Mouse (Mus musculus): ENCODE results near the gene Dynlt3. TPM values are rescaled to one million over a fixed set of nuclear protein-coding genes. Genes with fewer than 3 reads are reported as not detected.
"Not testable (repeated sequence)": the region's sequence is repeated elsewhere in the genome, so short reads cannot be mapped to it uniquely, and the experiment has no call there.

Dynlt3 gene
- total RNA-seq (2021), result 10 to 100 TPM; 53.0 to 54.5 TPM
- polyA plus RNA-seq (2012; rRNA removed), result 26.1 and 67.4 TPM in 2 replicates
- long read RNA-seq, transcript Dynlt3-201 (5 exons, 2,176 nt), result major isoform, 46 of 58 reads
- long read RNA-seq, partial matches to known transcripts, result 0 of 58 reads
- long read RNA-seq, other reads (novel, unspliced or antisense), result 12 of 58 reads

DNA sequence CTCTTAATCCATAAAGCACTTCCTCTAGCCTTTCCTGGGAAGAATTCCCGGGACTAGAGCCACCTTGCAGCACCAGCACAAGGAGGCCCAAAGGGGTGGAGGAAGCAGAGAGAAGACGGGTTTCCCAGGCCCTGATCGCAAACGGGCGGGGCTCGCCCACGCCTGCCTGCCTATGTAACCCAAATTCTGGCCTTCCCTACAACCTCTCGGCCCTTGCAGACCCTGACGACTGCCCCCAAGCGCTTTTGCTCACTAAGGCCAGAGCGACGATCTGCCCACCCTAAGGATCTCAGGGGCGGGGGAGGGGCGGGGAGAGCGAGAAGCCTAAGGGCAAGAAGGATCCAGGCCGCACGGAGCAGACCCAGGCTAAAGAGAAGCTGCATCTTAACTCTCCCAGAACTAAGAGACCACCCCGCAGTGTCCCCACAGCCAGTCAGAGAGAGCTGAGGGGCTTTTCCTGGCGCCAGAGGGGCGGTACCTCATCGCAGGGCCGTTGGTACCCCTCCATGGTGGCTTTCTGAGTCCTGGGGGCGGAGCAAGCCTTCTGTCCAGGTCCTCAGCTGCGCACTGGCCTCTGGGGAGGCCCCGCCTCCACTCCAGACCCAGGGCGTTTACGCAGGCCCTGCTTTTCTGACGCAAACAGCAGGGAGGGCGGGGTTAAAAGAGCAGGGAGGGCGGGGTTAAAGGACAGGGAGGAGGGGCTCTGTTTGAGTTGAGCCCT, at the start of gene Dynlt3:
Gene Dynlt3 (minus strand): TSS at position 613 of the 721 bp plus-strand sequence.
- Histone ChIP-seq H3K79me2 (replicated peaks; ENCODE audit: control insufficient read depth, insufficient read depth, low read length) (no peaks in the 10 kb centered on the region), H3K4me1 (ENCODE audit: control insufficient read depth, insufficient read depth, low read length) (no peaks in the 10 kb centered on the region), H3K36me3 (ENCODE audit: control insufficient read depth, insufficient read depth, low read length) (no peaks in the 10 kb centered on the region), H3K27me3 (ENCODE audit: control insufficient read depth, insufficient read depth, low read length) (no peaks in the 10 kb centered on the region), H3K27ac (peak within 1 kb of the TSS; percentile 82), H3K4me3 (peak within 1 kb of the TSS; percentile 52), H3K9ac (ENCODE audit: low read depth, low read length) (peak within 1 kb of the TSS; percentile 67)
- 11% methylated on average over 30 of the region's 30 CpGs for WGBS
- peak; percentile 81 to 87 for DNase-seq
- TF ChIP-seq CTCF (IDR thresholded peaks at IDR 0.05) (no peak), POLR2A (IDR thresholded peaks at IDR 0.05; ENCODE audit: insufficient read depth, low read depth, low read length) (peak; percentile 62; the same call in 1 of the 2 replicates), EP300 (IDR thresholded peaks at IDR 0.05; ENCODE audit: insufficient read depth, low read depth, low read length) (no peak)
- intact Hi-C loops (cut with DNase I), result no loop called here

DNA sequence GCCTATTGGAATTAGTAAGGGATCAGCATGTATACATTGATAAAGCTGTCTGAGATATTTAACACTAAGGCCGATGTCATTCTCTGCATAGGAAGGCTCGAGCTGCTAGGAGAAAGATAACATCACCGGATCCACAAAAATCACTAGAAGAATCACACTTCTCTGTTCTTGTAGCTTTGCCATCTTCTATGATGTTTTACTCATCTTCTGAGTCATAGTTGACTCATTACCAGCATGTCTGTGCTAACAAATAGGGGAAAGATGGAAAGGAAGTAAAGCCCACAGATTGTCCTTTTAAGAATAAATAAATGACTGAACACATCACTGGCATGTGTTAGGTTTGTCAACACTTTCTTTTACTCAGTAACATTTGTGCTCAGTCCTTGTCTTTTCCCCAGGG, 37.0 kb upstream of the Dynlt3 start:
- H3K4me1 ChIP-seq (ENCODE audit: control insufficient read depth, insufficient read depth, low read length), result no peaks in the 10 kb centered on the region
- H3K36me3 ChIP-seq (ENCODE audit: control insufficient read depth, insufficient read depth, low read length), result no peaks in the 10 kb centered on the region
- H3K4me3 ChIP-seq, result no peak overlapping the region
- DNase-seq, result no peak
- TF ChIP-seq CTCF (IDR thresholded peaks at IDR 0.05), result no peak
- no peak for TF ChIP-seq POLR2A (IDR thresholded peaks at IDR 0.05; ENCODE audit: insufficient read depth, low read depth, low read length)
- no peak for TF ChIP-seq EP300 (IDR thresholded peaks at IDR 0.05; ENCODE audit: insufficient read depth, low read depth, low read length)
- H3K27me3 ChIP-seq (ENCODE audit: control insufficient read depth, insufficient read depth, low read length), result no peaks in the 10 kb centered on the region
- H3K9ac ChIP-seq (ENCODE audit: low read depth, low read length), result no peak overlapping the region
- no peaks in the 10 kb centered on the region for H3K79me2 ChIP-seq (replicated peaks; ENCODE audit: control insufficient read depth, insufficient read depth, low read length)
- intact Hi-C loops (cut with DNase I), result no loop called here
- H3K27ac ChIP-seq, result no peak overlapping the region
- 65% methylated on average over 3 of the region's 3 CpGs for WGBS

DNA sequence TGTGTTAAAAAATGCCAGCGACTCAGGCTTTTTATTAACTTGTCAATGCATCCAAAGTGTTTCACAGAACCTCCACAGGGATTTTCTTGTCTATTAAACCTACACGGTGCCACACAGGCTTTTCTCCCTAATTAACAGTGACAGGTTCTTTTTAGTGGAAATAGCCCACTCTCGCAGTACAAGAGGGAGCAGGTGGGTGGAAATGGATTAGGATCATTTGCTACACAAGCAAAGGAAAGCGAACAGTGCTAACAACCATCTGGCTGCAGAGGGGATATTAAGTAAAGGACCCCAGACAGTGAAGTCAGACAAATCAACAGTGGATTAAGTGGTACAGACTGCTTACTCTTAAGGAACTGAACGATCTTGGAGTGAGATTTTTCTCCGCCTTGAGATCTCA, 33.2 kb upstream of the Dynlt3 start:
- WGBS, result 77% methylated on average over 6 of the region's 6 CpGs
- H3K4me1 ChIP-seq (ENCODE audit: control insufficient read depth, insufficient read depth, low read length), result no peaks in the 10 kb centered on the region
- H3K9ac ChIP-seq (ENCODE audit: low read depth, low read length), result no peak overlapping the region
- no peaks in the 10 kb centered on the region for H3K27me3 ChIP-seq (ENCODE audit: control insufficient read depth, insufficient read depth, low read length)
- no peaks in the 10 kb centered on the region for H3K36me3 ChIP-seq (ENCODE audit: control insufficient read depth, insufficient read depth, low read length)
- intact Hi-C loops (cut with DNase I), result no loop called here
- no peak for DNase-seq
- H3K27ac ChIP-seq, result no peak overlapping the region
- no peaks in the 10 kb centered on the region for H3K79me2 ChIP-seq (replicated peaks; ENCODE audit: control insufficient read depth, insufficient read depth, low read length)
- TF ChIP-seq POLR2A (IDR thresholded peaks at IDR 0.05; ENCODE audit: insufficient read depth, low read depth, low read length) (no peak), EP300 (IDR thresholded peaks at IDR 0.05; ENCODE audit: insufficient read depth, low read depth, low read length) (no peak), CTCF (IDR thresholded peaks at IDR 0.05) (no peak)
- no peak overlapping the region for H3K4me3 ChIP-seq

GRCm38 (mm10) chrX:9672040-9672439, 9.2 kb upstream of the Dynlt3 start:
- Histone ChIP-seq H3K4me3 (no peak overlapping the region), H3K79me2 (replicated peaks; ENCODE audit: control insufficient read depth, insufficient read depth, low read length) (no peaks in the 10 kb centered on the region), H3K4me1 (ENCODE audit: control insufficient read depth, insufficient read depth, low read length) (no peaks in the 10 kb centered on the region), H3K27ac (no peak overlapping the region), H3K27me3 (ENCODE audit: control insufficient read depth, insufficient read depth, low read length) (no peaks in the 10 kb centered on the region), H3K9ac (ENCODE audit: low read depth, low read length) (no peak overlapping the region), H3K36me3 (ENCODE audit: control insufficient read depth, insufficient read depth, low read length) (no peaks in the 10 kb centered on the region)
- intact Hi-C loops (cut with DNase I), result no loop called here
- TF ChIP-seq CTCF (IDR thresholded peaks at IDR 0.05) (no peak), POLR2A (IDR thresholded peaks at IDR 0.05; ENCODE audit: insufficient read depth, low read depth, low read length) (no peak), EP300 (IDR thresholded peaks at IDR 0.05; ENCODE audit: insufficient read depth, low read depth, low read length) (no peak)
- no peak for DNase-seq
- WGBS, result 49% methylated on average over 1 of the region's 1 CpGs

GRCm38 (mm10) chrX:9671418-9671817, 8.6 kb upstream of the Dynlt3 start:
- Histone ChIP-seq H3K27ac (no peak overlapping the region), H3K36me3 (ENCODE audit: control insufficient read depth, insufficient read depth, low read length) (no peaks in the 10 kb centered on the region), H3K9ac (ENCODE audit: low read depth, low read length) (no peak overlapping the region), H3K79me2 (replicated peaks; ENCODE audit: control insufficient read depth, insufficient read depth, low read length) (no peaks in the 10 kb centered on the region), H3K27me3 (ENCODE audit: control insufficient read depth, insufficient read depth, low read length) (no peaks in the 10 kb centered on the region), H3K4me1 (ENCODE audit: control insufficient read depth, insufficient read depth, low read length) (no peaks in the 10 kb centered on the region), H3K4me3 (no peak overlapping the region)
- 78% methylated on average over 3 of the region's 3 CpGs for WGBS
- intact Hi-C loops (cut with DNase I), result no loop called here
- DNase-seq, result no peak
- TF ChIP-seq EP300 (IDR thresholded peaks at IDR 0.05; ENCODE audit: insufficient read depth, low read depth, low read length), result no peak
- no peak for TF ChIP-seq POLR2A (IDR thresholded peaks at IDR 0.05; ENCODE audit: insufficient read depth, low read depth, low read length)

- TF ChIP-seq CTCF (IDR thresholded peaks at IDR 0.05), result no peak
- Histone ChIP-seq H3K27me3 (ENCODE audit: control insufficient read depth, insufficient read depth, low read length) (no peaks in the 10 kb centered on the region), H3K27ac (no peak overlapping the region), H3K79me2 (replicated peaks; ENCODE audit: control insufficient read depth, insufficient read depth, low read length) (no peaks in the 10 kb centered on the region), H3K36me3 (ENCODE audit: control insufficient read depth, insufficient read depth, low read length) (no peaks in the 10 kb centered on the region), H3K9ac (ENCODE audit: low read depth, low read length) (no peak overlapping the region), H3K4me3 (no peak overlapping the region), H3K4me1 (ENCODE audit: control insufficient read depth, insufficient read depth, low read length) (no peaks in the 10 kb centered on the region)
- intact Hi-C loops (cut with DNase I), result no loop called here
- WGBS, result 56% methylated on average over 3 of the region's 3 CpGs
- DNase-seq, result peak in 1 of 2 experiments; percentile 2
Measured at GRCm38 (mm10) chrX:9652806-9653205, 10.0 kb downstream of the Dynlt3 start.

DNA sequence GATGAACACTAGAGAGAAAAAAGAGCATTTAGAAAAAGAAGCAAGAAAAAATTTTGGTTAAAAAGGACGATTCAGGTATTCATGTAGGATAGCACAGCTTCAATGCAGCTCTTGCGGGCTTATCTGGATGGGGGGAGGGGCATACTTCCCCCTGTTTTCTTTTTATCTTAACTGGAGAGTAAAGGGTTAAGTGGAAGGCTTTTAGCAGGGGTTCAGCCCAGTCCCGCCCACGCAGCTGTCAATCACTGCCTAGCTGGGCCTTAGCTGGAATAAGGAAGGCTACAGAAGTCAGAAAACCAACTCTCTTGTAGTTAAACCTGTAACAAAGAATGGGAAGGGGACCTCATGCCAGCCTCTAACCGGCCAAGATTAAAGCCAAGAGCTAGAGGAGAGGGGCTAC, 22.2 kb downstream of the Dynlt3 start:
- intact Hi-C loops (cut with DNase I), result not testable (repeated sequence)
- 69% methylated on average over 5 of the region's 5 CpGs for WGBS

More for the DNA sequence above, 22.2 kb downstream of the Dynlt3 start:
- not testable (repeated sequence) for DNase-seq; H3K36me3 ChIP-seq (ENCODE audit: control insufficient read depth, insufficient read depth, low read length); H3K79me2 ChIP-seq (replicated peaks; ENCODE audit: control insufficient read depth, insufficient read depth, low read length); H3K27me3 ChIP-seq (ENCODE audit: control insufficient read depth, insufficient read depth, low read length); H3K9ac ChIP-seq (ENCODE audit: low read depth, low read length); H3K4me3 ChIP-seq; H3K4me1 ChIP-seq (ENCODE audit: control insufficient read depth, insufficient read depth, low read length); H3K27ac ChIP-seq
